In the genomic region with DNA sequence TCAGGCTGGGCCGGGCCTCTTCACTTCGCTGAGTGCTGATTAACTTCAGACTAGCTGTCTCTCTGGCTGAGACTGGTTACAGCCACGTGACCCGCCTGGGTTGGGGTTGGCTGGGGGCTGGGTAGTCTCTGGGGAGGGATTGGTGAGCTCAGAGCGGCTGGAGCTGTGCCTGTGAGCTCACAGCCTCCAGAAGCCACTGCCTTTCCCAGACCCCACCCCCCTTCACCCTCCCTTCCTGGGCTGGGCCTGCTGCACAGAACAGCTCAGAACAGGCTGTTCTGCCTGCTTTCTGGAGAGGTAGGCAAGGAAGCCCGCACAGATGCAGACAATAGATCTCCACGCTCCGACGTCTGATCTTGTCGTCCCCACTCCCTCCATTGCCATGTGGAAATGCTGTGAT, we compare ENCODE assay signal across 8 mouse cellular contexts. TPM values are rescaled to one million over a fixed set of nuclear protein-coding genes. Genes with fewer than 3 reads are reported as not detected.
A peak's percentile ranks its signal among the peaks of the same experiment; 100 is the strongest.
DNase-seq lines count a peak whose midpoint lies in the region; ATAC-seq and TF ChIP-seq lines count a peak whose summit lies in the region.

No protein-coding gene starts in this region.

- no peak overlapping the region for H3K4me3 ChIP-seq in cortical plate, adult 2 months (ENCODE audit: insufficient read depth, low read length)
- H3K4me3 ChIP-seq in hindbrain, postnatal 0 days (ENCODE audit: low read length): no peak overlapping the region

- H3K4me2 ChIP-seq in hindbrain, postnatal 0 days (ENCODE audit: low read depth, low read length): peak overlapping the region; percentile 34

- ATAC-seq in hindbrain, postnatal 0 days: peak; percentile 97

- TF ChIP-seq POLR2A in cortical plate, adult 2 months (IDR thresholded peaks at IDR 0.05; ENCODE audit: extremely low read depth, insufficient read depth, low read length): peak; percentile 73

- H3K27ac ChIP-seq in cortical plate, adult 2 months (ENCODE audit: insufficient read depth, low read length): peak overlapping the region; percentile 54
- peak overlapping the region; percentile 70 for H3K27ac ChIP-seq in hindbrain, postnatal 0 days

- H3K36me3 ChIP-seq in hindbrain, postnatal 0 days (ENCODE audit: insufficient read depth, low read length): peaks cover 1% of the 10 kb centered on the region; the same call in 1 of the 2 replicates

- H3K9ac ChIP-seq in hindbrain, postnatal 0 days (replicated peaks; ENCODE audit: low read length): no peak overlapping the region; the same call in 1 of the 2 replicates

- peak; percentile 99 for DNase-seq in adipocyte (ENCODE audit: low spot score)
- DNase-seq in gastrocnemius, postnatal 10 days: peak; percentile 87
- peak; percentile 91 for DNase-seq in hindbrain, postnatal 0 days (ENCODE audit: low spot score)
- DNase-seq in left cerebral cortex, adult 8-10 months (ENCODE audit: low spot score in 2 of 2): peak; percentile 73 to 95
- DNase-seq in lung, postnatal 4 days: peak; percentile 89 to 95
- peak; percentile 94 to 95 for DNase-seq in right cerebral cortex, postnatal 10 days (ENCODE audit: low spot score in 2 of 2)
- no peak for DNase-seq in c-Kit-positive CD71-positive TER-119-positive erythroid progenitor cells, embryonic 14.5 days (ENCODE audit: low spot score)

- TF ChIP-seq CTCF in cortical plate, adult 2 months (IDR thresholded peaks at IDR 0.05; ENCODE audit: extremely low read depth, insufficient read depth, low read length): no peak
- no peak for TF ChIP-seq CTCF in hindbrain, postnatal 0 days (IDR thresholded peaks at IDR 0.05; ENCODE audit: low read depth)

- no peaks in the 10 kb centered on the region for H3K27me3 ChIP-seq in hindbrain, postnatal 0 days (ENCODE audit: insufficient read depth, low read length)

- 3% methylated on average over 10 of the region's 10 CpGs for WGBS in hindbrain, postnatal 0 days

- H3K9me3 ChIP-seq in hindbrain, postnatal 0 days (ENCODE audit: low read length): no peaks in the 10 kb centered on the region

- peaks cover 5% of the 10 kb centered on the region for H3K4me1 ChIP-seq in cortical plate, adult 2 months (ENCODE audit: control insufficient read depth, insufficient read depth, low read length)
- peaks cover 21% of the 10 kb centered on the region for H3K4me1 ChIP-seq in hindbrain, postnatal 0 days (ENCODE audit: insufficient read depth, low read length)

RNA-seq across cellular contexts. Expression of gene P4ha2, which starts 13.0 kb away (rescaled TPM):
- 16.2 and 17.2 TPM in 2 replicates for polyA plus RNA-seq in cortical plate, adult 2 months (2012; rRNA removed)
- 10 to 100 TPM; 21.1 to 27.7 TPM for total RNA-seq in gastrocnemius, postnatal 10 days (2021)
- total RNA-seq in hindbrain, postnatal 0 days (2014; rRNA removed): 6.5 and 9.7 TPM in 2 replicates
- 8.4 and 9.0 TPM in 2 replicates for polyA plus RNA-seq in hindbrain, postnatal 0 days (2015; fragmentation: Nextera tagmentation; extraction: Ambion mirVana)
- 10 to 100 TPM; 18.1 to 22.4 (median 20.0) TPM for total RNA-seq in left cerebral cortex, adult 8-10 months (2022)

RNA-seq across cellular contexts. Expression of gene Pdlim4, which starts 44.1 kb away (rescaled TPM):
- polyA plus RNA-seq in cortical plate, adult 2 months (2012; rRNA removed): 21.2 and 22.1 TPM in 2 replicates
- 10 to 100 TPM; 26.0 to 37.9 TPM for total RNA-seq in gastrocnemius, postnatal 10 days (2021)
- total RNA-seq in hindbrain, postnatal 0 days (2014; rRNA removed): 46.1 and 51.1 TPM in 2 replicates
- 47.6 and 54.6 TPM in 2 replicates for polyA plus RNA-seq in hindbrain, postnatal 0 days (2015; fragmentation: Nextera tagmentation; extraction: Ambion mirVana)
- total RNA-seq in left cerebral cortex, adult 8-10 months (2022): 10 to 100 TPM; 13.9 to 20.5 (median 15.7) TPM
